Mouse (Mus musculus): ENCODE results near the gene Ccdc74a.

- TF ChIP-seq EP300 (optimal IDR thresholded peaks at IDR 0.05), result no peak
- no peak for TF ChIP-seq CTCF (IDR thresholded peaks at IDR 0.05; ENCODE audit: low read depth)
Observed at GRCm38 (mm10) chr16:17604941-17605340, 41.3 kb upstream of the Ccdc74a start.

Data from stomach, postnatal 0 days (tissue).